Comparison of ENCODE assay signal across 8 mouse cellular contexts in genomic region chr12:37241566-37242021, GRCm38 (mm10). TPM values are rescaled to one million over a fixed set of nuclear protein-coding genes. Genes with fewer than 3 reads are reported as not detected.
DNase-seq lines count a peak whose midpoint lies in the region; ATAC-seq and TF ChIP-seq lines count a peak whose summit lies in the region.

TSS of gene Agmo (plus strand) at chr12:37241641.

- H3K27ac ChIP-seq in midbrain, embryonic 15.5 days = no peak within 1 kb of the TSS

- H3K9me3 ChIP-seq in midbrain, embryonic 15.5 days = no peaks in the 10 kb centered on the region

- no peak for TF ChIP-seq CTCF in lung, adult 2 months (IDR thresholded peaks at IDR 0.05; ENCODE audit: insufficient read depth, low read length)

- no peak for ATAC-seq in midbrain, embryonic 15.5 days (replicated peaks)

- no peaks in the 10 kb centered on the region for H3K4me1 ChIP-seq in lung, adult 2 months (ENCODE audit: control insufficient read depth, insufficient read depth, low read length)
- no peaks in the 10 kb centered on the region for H3K4me1 ChIP-seq in midbrain, embryonic 15.5 days

- DNase-seq in adrenal gland, postnatal 10 days = peak; percentile 16
- DNase-seq in adrenal gland, adult 18-20 months (ENCODE audit: low spot score in 2 of 2) = no peak
- DNase-seq in right cerebral cortex, adult 2 months (ENCODE audit: low spot score in 2 of 2) = peak; percentile 6 to 19
- DNase-seq in right cerebral cortex, postnatal 4 days = no peak
- peak; percentile 6 for DNase-seq in kidney, postnatal 10 days
- peak; percentile 49 for DNase-seq in lung, adult 2 months
- DNase-seq in testis, postnatal 10 days (ENCODE audit: low spot score) = peak; percentile 38

- H3K36me3 ChIP-seq in midbrain, embryonic 15.5 days (replicated peaks) = no peaks in the 10 kb centered on the region

- WGBS in lung, adult 2 months = 11% methylated on average over 4 of the region's 4 CpGs
- 67% methylated on average over 4 of the region's 4 CpGs for WGBS in midbrain, embryonic 15.5 days

- no peaks in the 10 kb centered on the region for H3K27me3 ChIP-seq in midbrain, embryonic 15.5 days (replicated peaks)

- H3K4me2 ChIP-seq in midbrain, embryonic 15.5 days = no peak within 1 kb of the TSS

- no peak within 1 kb of the TSS for H3K9ac ChIP-seq in midbrain, embryonic 15.5 days

- H3K4me3 ChIP-seq in lung, adult 2 months (replicated peaks; ENCODE audit: extremely low read depth, low read depth, low read length) = peak within 1 kb of the TSS; percentile 36
- no peak within 1 kb of the TSS for H3K4me3 ChIP-seq in midbrain, embryonic 15.5 days

- no peak for TF ChIP-seq POLR2A in lung, adult 2 months (IDR thresholded peaks at IDR 0.05; ENCODE audit: borderline replicate concordance, extremely low read depth, low read depth, low read length)

RNA-seq across cellular contexts. Expression of gene Agmo, which starts in this region (rescaled TPM):
- total RNA-seq in adrenal gland, postnatal 10 days (2021) = 10 to 100 TPM; 15.7 to 22.1 TPM
- total RNA-seq in adrenal gland, adult 18-20 months (2021) = 10 to 100 TPM in 1 of 2 experiments, 1 to 10 TPM in 1; 7.0 to 13.8 TPM
- polyA plus RNA-seq in lung, adult 2 months (2012; rRNA removed) = 4.4 and 6.9 TPM in 2 replicates
- polyA plus RNA-seq in midbrain, embryonic 15.5 days (2015; fragmentation: Nextera tagmentation; extraction: Ambion mirVana) = 0.69 and 1.1 TPM in 2 replicates

Comparison
In these comparisons a context has a peak if more than half of its experiments do, and no peak if none do; other contexts are left out.
1. DNase-seq: peak in adrenal gland, postnatal 10 days (single experiment), right cerebral cortex, adult 2 months (2 of 2), kidney, postnatal 10 days (single experiment), lung, adult 2 months (single experiment) and testis, postnatal 10 days (single experiment); none in adrenal gland, adult 18-20 months (0 of 2) and right cerebral cortex, postnatal 4 days (single experiment).